Mouse (Mus musculus) cortical plate, adult 2 months (tissue): ENCODE data around the gene Gpr143. TPM values are rescaled to one million over a fixed set of nuclear protein-coding genes. Genes with fewer than 3 reads are reported as not detected.

Experiments used
- H3K27ac ChIP-seq: fragments of 200-500 bp; 2 replicates; pipeline ENCODE4 v1.5.1; 2012; ENCODE audit warnings: low read length, control low read depth, inconsistent platforms; ENCODE audit not compliant: insufficient read depth
- H3K4me1 ChIP-seq: fragments of 200-500 bp; 2 replicates; pipeline ENCODE4 v1.6.1; 2011; ENCODE audit warnings: low read length; ENCODE audit not compliant: control insufficient read depth, insufficient read depth
- H3K4me3 ChIP-seq: fragments of 200-500 bp; 2 replicates; pipeline ENCODE4 v1.5.1; 2011; ENCODE audit warnings: mild to moderate bottlenecking, low read length, control low read depth; ENCODE audit not compliant: insufficient read depth
- CTCF ChIP-seq: fragments of 200-500 bp; IDR thresholded peaks from 2 replicates; pipeline ENCODE4 v1.5.1; 2011; ENCODE audit warnings: mild to moderate bottlenecking, control low read depth, low read length; ENCODE audit not compliant: insufficient read depth; ENCODE audit errors: extremely low read depth
- POLR2A ChIP-seq: fragments of 200-500 bp; IDR thresholded peaks from 2 replicates; pipeline ENCODE4 v1.6.1; 2011; ENCODE audit warnings: mild to moderate bottlenecking, low read length, control low read depth; ENCODE audit not compliant: insufficient read depth; ENCODE audit errors: extremely low read depth
- polyA plus RNA-seq: library from polyadenylated mRNA; depleted of rRNA; stranded (reverse); fragments of >200 nt; gene quantifications from 2 replicates; pipeline ENCODE4 v1.2.3, GENCODE M21; 2012; rRNA removed

Gene Gpr143
- polyA plus RNA-seq: 0.15 and 0.29 TPM in 2 replicates

GRCm38 (mm10) chrX:152781720-152782403, at the start of gene Gpr143:
Gene Gpr143 (plus strand): TSS chrX:152781921.
- TF ChIP-seq CTCF: no peak
- no peak for TF ChIP-seq POLR2A
- H3K4me3 ChIP-seq: no peak within 1 kb of the TSS

GRCm38 (mm10) chrX:152735283-152735682, 46.4 kb upstream of the Gpr143 start:
- Histone ChIP-seq H3K4me1 (no peaks in the 10 kb centered on the region), H3K27ac (no peak overlapping the region), H3K4me3 (no peak overlapping the region)
- TF ChIP-seq CTCF: no peak

More at GRCm38 (mm10) chrX:152781720-152782403, at the start of gene Gpr143:
- Histone ChIP-seq H3K27ac (no peak within 1 kb of the TSS), H3K4me1 (no peaks in the 10 kb centered on the region)

- H3K4me1 ChIP-seq: no peaks in the 10 kb centered on the region
- no peak overlapping the region for H3K27ac ChIP-seq
- no peak overlapping the region for H3K4me3 ChIP-seq
- TF ChIP-seq POLR2A: no peak
- no peak for TF ChIP-seq CTCF
Measured at GRCm38 (mm10) chrX:152738191-152738590, 43.5 kb upstream of the Gpr143 start.

- Histone ChIP-seq H3K4me3 (no peak overlapping the region), H3K27ac (no peak overlapping the region), H3K4me1 (no peaks in the 10 kb centered on the region)
- TF ChIP-seq CTCF (no peak), POLR2A (no peak)
Measured at GRCm38 (mm10) chrX:152738759-152739368, 42.9 kb upstream of the Gpr143 start.

- TF ChIP-seq POLR2A: no peak
- TF ChIP-seq CTCF: no peak
- H3K4me1 ChIP-seq: no peaks in the 10 kb centered on the region
- no peak overlapping the region for H3K4me3 ChIP-seq
- H3K27ac ChIP-seq: no peak overlapping the region
Measured at GRCm38 (mm10) chrX:152743642-152744041, 38.1 kb upstream of the Gpr143 start.

GRCm38 (mm10) chrX:152745925-152746324, 35.8 kb upstream of the Gpr143 start:
- H3K4me1 ChIP-seq: no peaks in the 10 kb centered on the region
- no peak overlapping the region for H3K27ac ChIP-seq
- no peak overlapping the region for H3K4me3 ChIP-seq
- TF ChIP-seq CTCF (no peak), POLR2A (no peak)

- H3K4me3 ChIP-seq: no peak overlapping the region
- no peaks in the 10 kb centered on the region for H3K4me1 ChIP-seq
- no peak overlapping the region for H3K27ac ChIP-seq
- TF ChIP-seq CTCF (no peak), POLR2A (no peak)
Measured at GRCm38 (mm10) chrX:152755819-152756218, 25.9 kb upstream of the Gpr143 start.

- Histone ChIP-seq H3K4me3 (no peak overlapping the region), H3K4me1 (no peaks in the 10 kb centered on the region), H3K27ac (no peak overlapping the region)
- TF ChIP-seq POLR2A (no peak), CTCF (no peak)
Measured at GRCm38 (mm10) chrX:152756293-152756692, 25.4 kb upstream of the Gpr143 start.

- H3K4me1 ChIP-seq: no peaks in the 10 kb centered on the region
- TF ChIP-seq POLR2A (no peak), CTCF (no peak)
- H3K4me3 ChIP-seq: no peak overlapping the region
- peak overlapping the region; percentile 23; the same call in 1 of the 2 replicates for H3K27ac ChIP-seq
Measured at GRCm38 (mm10) chrX:152762437-152762836, 19.3 kb upstream of the Gpr143 start.

GRCm38 (mm10) chrX:152762855-152763254, 18.9 kb upstream of the Gpr143 start:
- H3K4me3 ChIP-seq: no peak overlapping the region
- H3K27ac ChIP-seq: peak overlapping the region; percentile 23; the same call in 1 of the 2 replicates
- TF ChIP-seq POLR2A: no peak
- TF ChIP-seq CTCF: no peak
- no peaks in the 10 kb centered on the region for H3K4me1 ChIP-seq

- no peak overlapping the region for H3K27ac ChIP-seq
- H3K4me3 ChIP-seq: no peak overlapping the region
- H3K4me1 ChIP-seq: no peaks in the 10 kb centered on the region
- TF ChIP-seq CTCF (no peak), POLR2A (no peak)
Measured at GRCm38 (mm10) chrX:152764171-152764570, 17.6 kb upstream of the Gpr143 start.
